Mouse (Mus musculus) frontal cortex, postnatal 14 days (tissue): ENCODE results near the gene Map4k3.
"Not testable (repeated sequence)": the region's sequence is repeated elsewhere in the genome, so short reads cannot be mapped to it uniquely, and the experiment has no call there.

Experiments
- DNase-seq, 2 experiments: peaks; one replicate each; pipeline ENCODE4 v3.0.0; 2022; ENCODE audit warnings: low spot score in 2 of 2

The Map4k3 gene

DNA sequence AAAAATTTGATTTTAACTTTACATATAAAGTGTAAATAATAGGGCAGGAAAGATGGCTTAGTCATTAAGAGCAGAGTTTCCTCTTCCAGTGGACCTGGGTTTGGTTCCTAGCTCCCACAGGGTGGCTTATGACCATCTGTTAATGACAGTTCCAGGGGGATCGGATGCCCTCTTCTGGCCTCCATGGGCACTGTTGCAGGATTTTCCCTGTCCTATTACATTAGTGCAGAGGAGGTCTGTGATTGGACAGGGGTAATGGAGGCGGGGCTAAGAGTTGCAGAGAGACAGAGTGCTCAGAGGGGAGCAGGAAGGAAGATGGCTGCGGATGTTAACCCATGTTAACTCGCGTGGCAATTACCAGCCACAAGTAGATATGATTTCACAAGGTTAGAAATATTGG is 95.4 kb downstream of the Map4k3 start:
- DNase-seq: no peak

DNA sequence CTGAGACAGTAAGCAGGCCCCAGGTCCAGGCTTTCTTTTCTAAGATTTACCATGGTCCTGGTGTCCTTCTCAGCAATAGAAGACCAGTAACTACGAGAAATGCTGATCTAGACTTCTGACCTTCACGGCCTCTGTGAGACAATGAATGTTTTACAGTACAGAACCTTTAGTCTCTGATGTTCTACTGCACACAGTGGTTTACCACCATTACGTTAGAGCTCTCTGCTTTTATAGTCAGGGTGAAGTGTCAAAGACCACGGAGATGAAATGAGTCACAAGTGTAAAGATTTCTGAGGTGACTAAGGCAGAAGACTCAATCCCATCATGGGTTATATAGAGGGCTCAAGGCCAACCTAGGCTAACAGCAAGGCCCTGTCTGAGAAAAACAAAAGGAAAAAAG is 95.9 kb downstream of the Map4k3 start:
- no peak for DNase-seq

DNA sequence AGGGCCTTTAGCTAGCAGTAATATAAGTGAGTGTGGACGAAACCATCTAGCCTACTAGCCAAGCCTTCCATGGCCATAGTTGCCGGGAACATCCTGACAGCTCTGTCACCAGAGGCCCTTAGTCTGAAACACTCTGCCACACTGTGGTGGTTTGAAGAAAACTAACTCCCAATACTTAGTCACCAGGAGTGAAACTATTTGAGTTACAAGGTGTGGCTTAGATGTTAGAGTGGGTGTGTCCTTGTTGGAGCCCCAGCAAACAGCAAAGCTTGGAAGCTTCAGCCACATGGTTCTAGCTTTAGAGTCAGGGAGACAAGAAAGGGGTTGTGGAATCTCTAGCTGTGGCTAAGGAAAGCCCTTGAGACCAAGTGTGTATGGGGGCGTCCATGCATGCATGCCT is 97.3 kb downstream of the Map4k3 start:
- no peak for DNase-seq

DNA sequence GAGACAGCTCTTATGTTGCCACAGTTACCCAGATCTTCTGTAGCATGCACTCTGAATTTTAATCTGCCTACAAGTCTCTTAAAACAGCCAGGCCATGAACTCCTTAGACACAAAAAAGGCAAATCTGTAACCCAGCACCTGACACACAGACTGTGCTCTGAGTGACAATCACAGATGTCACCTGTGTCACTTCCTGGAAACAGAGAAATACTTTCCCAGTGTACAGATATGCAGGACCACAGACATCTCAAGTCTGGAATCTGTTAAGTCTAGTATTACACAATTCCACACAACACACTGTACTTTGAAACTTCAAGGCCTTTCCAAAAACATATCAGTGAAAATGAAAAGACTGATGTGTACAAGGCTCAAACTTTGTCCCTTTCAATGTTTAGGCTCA is 103.3 kb downstream of the Map4k3 start:
- no peak for DNase-seq

DNA sequence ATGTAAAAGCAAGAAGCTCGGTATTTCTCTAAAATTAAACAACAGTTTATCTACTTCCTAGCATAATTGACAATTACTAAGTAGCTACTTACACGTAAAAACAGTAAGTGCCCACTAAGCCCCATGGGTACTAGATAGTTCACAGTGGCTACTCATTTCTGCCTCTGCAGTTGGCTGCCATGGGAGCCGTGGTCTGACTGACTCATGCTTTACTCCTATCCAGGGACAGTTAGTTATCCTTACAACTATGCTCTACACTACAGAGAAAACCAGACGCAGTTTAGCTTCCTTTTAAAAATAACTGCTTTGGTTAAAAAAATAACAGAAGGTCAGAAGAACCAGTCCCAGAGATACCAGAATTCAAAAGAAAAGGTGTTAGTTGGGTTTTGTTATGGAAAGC is 106.6 kb downstream of the Map4k3 start:
- DNase-seq: no peak

DNA sequence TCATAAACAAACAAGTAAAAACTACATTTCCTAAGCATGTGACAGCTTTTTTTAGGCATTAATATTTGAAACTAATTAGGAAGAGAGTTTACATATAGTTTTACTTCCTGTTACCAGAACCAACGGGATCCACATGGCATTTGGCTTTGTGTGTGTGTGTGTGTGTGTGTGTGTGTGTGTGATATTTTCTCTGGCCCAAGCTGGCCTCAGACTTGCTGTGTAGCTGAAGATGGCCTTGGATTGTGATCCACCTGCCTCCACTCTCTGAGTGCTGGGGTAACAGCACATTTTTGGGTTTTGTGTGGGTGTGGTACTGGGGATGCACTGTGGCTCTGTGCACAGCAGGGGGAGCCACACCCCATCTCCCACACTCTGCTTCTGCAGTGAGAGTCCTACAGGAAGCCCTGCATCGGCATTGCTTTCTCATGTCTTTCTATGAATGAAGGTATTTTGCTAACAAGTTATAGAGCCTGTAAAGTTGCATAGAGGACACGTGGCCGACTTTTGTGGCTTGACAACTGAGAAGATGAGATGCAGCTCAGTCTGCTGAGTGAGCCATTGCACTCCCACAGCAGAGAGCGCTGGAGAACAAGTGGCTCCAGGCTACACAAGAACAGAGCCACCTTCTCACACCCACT is 107.4 kb downstream of the Map4k3 start:
- peak; percentile 34 to 64 for DNase-seq

DNA sequence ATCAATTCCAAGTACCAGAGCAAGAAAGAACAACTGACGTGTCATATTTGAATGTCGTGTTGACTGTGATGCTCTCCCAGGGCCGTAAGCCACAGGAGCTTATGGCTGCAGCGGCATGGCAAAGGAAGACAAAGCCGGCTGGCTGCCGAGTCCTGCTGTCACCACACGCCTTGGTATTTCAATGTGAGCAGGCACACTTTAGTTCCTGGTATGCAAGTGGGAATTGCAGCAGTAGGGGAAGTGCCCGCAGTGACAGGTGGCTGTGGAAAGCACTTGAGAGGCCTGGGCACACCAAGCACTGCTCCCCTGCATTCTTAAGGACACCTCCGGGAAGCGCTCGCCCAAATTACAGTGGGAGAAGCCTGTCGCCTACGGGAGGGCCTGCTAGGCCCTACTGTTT is 108.7 kb downstream of the Map4k3 start:
- no peak for DNase-seq

DNA sequence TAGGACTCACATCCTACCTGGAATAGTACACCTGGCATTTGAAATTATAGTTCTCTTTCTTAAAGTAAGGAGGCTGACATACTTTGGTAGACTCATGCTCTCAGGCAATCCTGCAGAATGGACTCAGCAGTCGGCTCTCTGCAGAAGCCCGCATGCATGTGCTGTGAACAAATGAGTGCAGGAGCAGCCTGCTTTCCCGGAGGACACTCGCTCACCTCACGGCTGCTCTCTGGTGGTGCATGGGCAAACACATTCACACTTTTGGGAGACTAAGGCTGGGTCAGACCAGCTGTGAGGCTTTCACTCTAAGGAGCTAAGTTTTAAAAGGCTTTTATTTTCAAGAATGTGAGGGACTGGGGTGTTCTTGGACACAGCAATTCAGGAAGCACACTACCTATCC is 109.4 kb downstream of the Map4k3 start:
- no peak for DNase-seq

DNA sequence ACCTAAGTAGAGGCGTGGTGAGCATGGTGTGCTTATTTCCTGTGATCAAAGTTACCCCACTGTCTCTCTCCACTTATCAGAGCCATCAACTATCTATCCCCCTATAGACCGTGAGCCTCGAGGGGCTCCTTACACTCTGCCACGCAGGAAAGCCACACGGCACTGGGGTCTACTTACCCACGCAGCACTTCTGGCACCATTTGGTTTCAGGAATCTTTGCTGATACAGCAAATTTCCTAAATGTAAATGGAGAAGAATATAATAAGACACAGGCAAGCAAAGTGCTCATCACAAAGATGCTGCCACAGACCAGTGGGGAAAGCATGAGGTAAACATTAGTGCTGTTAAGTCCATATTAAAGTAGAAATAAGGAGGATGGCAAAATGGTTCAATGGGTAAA is 124.5 kb downstream of the Map4k3 start:
- no peak for DNase-seq

DNA sequence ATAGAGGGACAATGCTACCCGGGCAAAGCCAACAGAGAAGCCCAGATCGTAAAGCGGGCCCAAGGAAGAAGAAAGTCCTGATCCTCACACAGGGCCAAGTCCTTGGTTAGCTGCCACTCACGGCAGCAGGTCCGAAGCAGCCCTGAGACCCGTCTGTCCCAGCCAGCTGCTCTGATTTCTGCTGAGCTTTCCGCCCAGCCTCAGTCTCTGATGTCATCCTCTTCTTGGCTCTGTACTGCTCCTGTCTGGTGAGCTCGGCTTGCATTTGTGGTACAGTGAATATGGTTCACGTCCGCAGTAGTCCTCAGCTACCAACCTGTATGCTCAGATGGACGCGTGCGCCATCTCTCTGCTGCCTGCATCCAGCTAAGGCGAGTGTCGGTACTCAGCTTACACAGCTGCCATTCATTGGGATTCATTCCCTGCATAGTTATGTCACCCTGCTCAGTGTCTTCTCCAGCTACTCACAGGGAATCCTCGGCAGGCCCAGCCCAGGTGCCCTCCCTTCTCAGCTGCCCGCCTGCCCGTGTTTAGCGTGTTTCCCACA is 125.1 kb downstream of the Map4k3 start:
- no peak for DNase-seq

DNA sequence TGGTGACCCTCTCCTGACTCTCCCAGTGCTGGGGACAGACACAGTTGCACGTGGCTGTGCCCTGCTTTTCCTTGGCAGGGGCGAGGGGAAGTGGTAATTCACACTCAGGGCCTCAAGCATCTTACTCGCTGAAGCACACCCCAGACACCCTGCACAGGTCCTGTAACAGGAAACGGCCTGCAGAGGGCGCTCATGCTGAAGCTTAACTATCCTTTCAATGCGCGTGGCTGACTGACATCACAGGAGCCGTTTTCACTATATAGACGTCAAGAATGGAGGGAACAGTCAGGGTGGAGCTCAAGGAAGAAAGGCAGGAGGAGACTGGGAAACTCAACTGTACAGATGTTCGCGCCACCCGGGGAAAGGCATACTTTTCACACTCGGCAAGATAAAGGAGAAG is 126.9 kb downstream of the Map4k3 start:
- no peak for DNase-seq

DNA sequence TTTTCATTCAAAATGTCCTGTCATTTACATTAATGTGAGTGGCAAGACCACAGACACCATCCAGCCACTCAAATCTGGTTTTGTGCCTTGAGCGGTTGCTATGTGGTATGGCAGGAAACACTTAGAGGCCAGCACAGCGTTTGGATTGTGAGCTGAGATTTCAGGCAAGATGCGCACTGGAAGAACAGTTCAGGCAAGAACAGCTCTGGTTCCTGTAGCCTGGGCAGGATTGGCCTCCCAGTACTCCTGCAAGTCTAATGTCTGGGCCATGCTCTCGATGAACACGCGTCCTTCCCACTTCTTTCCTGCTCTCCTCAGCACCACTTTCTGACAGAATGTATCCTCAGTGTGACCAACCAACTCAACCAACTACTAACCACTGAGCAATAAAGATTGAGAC is 145.2 kb downstream of the Map4k3 start:
- DNase-seq: no peak

DNA sequence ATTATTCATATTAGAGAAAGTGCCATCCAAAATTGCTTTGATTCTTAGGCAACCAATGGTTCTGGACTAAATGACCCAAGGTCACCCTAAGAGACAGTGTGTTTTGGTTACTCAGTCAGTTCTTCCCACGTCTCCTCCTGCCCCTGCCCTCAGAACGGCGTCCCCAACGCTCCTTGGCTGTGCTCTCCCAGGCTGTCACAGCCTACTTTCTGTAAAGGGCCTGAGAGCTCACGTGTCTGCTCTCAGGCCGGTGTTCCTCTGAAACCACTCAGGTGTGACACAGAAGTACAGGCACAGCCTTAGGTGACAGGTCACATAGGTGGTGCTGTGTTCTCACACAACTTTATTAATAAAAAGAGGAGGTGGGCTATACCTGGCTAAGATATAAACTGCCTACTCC is 148.4 kb downstream of the Map4k3 start:
- DNase-seq: no peak

DNA sequence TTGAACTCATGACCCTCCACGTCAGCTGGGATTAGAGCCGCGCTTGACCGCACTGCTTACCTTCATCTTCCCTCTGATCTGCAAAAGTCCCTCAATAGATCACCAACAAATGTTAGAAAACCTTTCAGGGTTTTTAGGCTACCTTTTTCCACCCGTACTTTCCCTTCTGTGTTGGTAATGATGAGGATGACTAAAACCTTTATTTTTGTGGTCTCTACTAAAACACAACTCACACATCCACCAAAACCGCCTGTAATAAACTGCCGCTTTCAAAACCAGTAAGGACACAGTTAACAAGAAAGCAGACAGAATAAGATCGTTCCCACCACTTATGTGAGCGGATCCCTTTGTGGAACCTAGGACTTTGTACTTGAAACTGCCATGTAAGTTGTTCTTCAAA is 149.2 kb downstream of the Map4k3 start:
- DNase-seq: no peak

DNA sequence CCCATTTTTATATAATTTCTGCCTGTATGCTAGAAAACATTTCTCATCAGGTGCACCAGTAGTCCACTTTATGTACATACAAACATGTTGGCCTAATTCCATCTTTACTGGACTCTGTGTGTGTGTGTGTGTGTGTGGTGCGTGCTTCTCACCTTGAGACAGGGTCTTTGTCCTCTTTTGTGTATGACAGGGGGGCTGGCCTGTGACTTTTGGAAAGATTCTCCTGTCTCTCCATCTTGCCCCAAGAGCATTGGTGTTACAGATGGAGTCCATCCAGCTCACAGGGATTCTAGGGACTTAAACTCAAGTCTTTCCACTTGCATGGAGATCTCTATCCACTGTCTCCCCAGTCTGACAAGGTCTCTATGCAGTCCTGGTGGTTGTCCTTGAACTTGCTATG is 150.2 kb downstream of the Map4k3 start:
- no peak for DNase-seq

DNA sequence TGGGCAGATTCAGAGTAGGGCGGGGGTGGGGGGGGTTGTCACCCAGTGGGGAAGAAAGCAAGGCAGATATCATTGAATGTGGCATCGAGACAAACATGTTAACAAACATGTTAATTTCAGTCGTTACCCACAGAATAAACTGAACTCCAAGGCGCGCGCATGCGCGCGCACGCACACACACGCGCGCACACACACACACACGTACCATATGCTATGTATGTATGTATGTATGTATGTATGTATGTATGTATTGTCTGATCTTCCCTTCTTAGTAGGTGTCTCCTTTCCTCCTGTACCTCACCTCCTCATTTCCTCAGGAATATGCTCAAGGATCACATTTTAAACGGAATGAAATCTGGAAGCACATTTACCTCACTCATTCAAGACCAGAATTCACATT is 150.6 kb downstream of the Map4k3 start, which contains the start of gene Cdkl4:
Gene Cdkl4 (minus strand): TSS at position 175 of the 400 bp plus-strand sequence.
- DNase-seq: no peak

DNA sequence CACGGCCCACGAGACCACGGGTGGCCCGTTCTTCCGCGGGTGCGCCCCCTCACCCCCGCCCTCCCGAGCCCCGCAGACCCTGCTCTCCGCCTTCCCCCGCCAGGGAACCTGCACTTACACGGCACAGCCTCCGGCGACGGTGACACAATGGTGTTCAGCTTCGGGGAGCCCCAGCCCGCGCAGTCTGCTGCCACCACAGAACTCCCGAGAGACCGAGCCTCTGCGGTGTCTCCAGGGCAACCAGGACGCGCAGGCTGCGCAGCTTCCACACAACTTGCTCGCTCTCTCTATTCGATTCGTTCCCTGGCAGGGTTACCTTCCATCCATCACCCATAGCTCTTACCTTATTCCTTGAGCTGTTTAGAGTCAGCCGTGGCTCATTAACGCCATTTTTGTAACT is 151.1 kb downstream of the Map4k3 start:
- peak; percentile 68 to 72 for DNase-seq

DNA sequence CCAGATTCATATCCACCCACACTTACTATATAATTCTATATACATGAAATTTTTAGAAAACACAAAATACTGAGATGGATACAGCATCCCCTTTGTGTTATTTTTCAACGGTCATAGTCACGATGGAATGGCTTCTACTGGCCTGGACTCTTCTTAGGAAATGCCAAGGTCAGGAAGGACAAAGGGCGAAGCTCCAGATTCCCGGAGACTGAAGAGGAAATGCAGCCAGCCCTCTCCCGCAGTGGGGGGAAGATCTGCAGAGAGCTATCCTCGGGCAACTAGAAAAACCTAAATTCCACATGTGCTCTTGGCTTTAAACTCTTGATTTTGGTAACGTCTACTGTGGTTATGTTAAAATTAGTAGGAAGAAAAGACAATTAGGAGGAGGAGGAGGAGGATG is 153.3 kb downstream of the Map4k3 start:
- DNase-seq: no peak

DNA sequence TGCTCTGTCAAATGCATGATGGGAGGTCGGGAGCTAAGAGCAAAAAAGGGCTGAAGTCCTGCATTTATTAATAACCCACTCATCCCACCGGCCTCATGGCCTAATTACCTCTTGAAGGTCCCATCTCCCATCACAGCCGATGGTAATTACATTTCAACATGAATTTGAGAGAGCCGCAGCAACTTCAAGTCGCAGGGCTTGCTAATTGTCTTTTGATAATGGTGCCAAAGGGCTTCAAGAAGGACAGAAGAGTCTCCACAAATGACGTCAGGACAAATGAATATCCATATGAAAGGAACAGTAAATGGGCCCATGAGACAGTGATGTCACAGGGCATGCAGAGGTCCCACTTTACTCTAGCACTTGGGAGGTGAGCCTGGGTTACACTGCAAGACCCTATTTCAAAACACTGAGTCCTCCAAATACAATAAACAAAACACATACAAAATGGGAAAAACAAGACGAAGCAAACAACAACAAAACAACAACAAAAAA is 153.8 kb downstream of the Map4k3 start:
- no peak for DNase-seq

DNA sequence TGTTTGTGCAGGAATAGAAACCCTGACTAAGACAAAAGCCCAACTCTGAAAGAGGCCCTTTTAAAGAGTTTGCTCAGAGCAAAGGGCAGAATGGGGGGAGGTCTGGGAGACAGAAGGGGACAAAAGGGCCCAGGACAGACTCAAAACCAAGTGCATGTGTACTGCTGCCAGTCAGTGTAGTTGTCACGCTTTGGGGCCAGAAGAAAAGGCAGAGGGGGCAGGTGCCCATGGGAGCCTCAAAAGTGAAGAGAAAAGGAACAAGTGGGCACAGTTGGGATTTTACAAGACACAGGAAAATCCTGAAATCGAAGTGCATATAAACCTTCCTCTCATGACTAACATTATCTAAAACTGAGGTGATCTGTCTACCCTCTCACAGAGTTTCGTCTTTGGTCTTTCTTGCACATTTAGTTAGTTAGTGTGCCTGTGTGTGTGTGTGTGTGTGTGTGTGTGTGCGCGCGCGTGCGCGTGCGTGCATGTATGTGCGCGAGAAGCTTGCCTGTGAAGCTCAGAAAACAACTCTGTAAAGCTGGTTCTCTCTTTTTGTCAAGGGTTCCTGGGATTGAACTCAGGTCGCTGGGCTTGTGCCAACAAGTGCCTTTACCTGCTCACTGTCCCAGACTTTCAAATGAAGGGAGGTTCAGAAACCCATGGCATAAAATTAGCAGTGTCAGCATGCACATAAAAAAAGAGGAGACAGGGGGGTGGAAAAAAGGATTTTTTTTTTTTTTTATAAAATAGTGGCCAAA is 155.9 kb downstream of the Map4k3 start:
- DNase-seq: no peak

DNA sequence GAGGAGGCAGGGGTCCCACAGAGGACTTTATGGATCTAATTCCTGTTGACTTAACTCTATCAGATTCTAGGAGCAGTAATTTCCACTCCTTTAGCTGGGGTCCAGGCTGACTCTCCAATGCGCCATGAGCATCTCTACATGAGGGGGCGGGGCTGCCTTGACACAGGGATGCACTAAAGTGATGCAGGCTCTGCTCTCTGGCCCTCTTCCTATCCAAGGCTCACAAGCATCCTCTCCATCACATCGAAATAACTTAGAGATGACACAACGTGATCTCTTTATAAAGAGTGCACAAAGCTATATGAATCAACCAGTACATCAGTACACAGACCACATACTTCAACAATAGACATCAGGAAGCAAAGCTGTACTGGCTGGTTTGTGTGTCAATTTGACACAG is 156.8 kb downstream of the Map4k3 start:
- no peak for DNase-seq

DNA sequence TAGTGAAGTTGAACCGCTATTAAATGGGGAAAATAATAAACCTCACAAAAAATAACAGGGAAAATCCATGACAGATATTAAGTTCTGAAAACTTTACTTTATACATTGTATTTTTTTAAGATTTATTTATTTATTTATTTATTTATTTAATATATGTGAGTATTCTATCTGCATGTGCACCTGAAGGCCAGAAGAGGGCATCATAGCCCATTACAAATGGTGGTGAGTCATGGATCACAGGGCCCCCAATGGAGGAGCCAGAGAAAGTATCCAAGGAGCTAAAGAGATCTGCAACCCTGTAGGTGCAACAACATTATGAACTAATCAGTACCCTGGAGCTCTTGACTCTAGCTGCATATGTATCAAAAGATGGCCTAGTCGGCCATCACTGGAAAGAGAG is 158.6 kb downstream of the Map4k3 start:
- DNase-seq: not testable (repeated sequence)
